Mouse (Mus musculus): Measurements from ENCODE around the gene Dcaf11. TPM values are rescaled to one million over a fixed set of nuclear protein-coding genes. Genes with fewer than 3 reads are reported as not detected.

Dcaf11 gene
- polyA plus RNA-seq, 1 experiment from 2014 or later = 90.2 TPM

DNA sequence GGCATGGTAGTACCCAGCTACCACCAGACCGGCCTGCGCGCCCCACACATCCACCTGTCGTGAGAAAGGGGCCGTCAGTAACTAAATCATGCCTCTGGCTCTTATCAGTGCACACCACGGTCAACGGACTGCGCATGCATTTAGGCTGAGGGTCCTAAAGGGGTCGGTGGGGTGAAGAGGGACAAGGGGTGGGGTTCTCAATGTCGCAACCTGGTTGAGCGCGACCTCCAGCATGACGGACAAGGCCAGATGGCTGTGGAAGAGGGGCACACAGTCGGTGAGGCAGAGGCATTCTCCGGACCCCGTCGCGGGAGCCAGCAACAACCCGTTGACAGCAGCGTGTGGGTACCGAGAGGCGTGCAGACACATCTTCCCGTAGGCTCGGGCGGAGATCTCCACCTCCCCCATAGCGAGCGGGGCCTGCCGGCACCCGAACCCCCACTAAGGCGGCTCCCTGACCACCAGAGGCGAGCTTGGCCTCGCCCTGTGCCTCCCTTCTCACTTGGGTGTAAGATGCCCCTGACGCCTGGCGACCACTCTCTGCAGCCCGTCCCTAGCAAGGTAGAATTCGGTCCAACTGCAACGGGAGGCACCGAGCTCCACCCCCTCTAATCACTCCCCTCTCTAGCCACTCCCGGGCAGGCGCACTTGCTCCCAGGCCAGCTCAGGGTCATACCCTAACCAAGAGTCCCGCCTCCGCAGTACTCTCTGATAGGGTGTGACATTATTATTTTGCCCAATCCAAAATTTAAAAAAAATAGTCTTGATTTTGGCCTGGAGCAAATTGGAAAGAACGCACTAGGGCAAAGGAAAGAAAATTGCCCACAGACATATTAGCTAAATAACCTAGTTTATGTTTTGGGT lies 25.1 kb downstream of the Dcaf11 start, which contains the start of gene Emc9:
TSS of gene Emc9 (minus strand) at position 601 of the 864 bp plus-strand sequence.
- Histone ChIP-seq H3K4me1 (ENCODE audit: control insufficient read depth, insufficient read depth, low read length) (peaks cover 2% of the 10 kb centered on the region; the same call in 1 of the 2 replicates), H3K36me3 (ENCODE audit: control insufficient read depth, insufficient read depth, low read length) (peaks cover 21% of the 10 kb centered on the region; the same call in 1 of the 2 replicates), H3K27me3 (ENCODE audit: control insufficient read depth, insufficient read depth, low read length) (no peaks in the 10 kb centered on the region), H3K9ac (ENCODE audit: low read depth, low read length) (peak within 1 kb of the TSS; percentile 52; the same call in 1 of the 2 replicates), H3K4me2 (replicated peaks; ENCODE audit: low read depth, low read length) (peak within 1 kb of the TSS; percentile 80), H3K9me3 (ENCODE audit: control insufficient read depth, low read length) (no peaks in the 10 kb centered on the region), H3K27ac (ENCODE audit: low read depth, low read length) (no peak within 1 kb of the TSS), H3K4me3 (ENCODE audit: low read length) (peak within 1 kb of the TSS; percentile 46)
- WGBS = 2% methylated on average over 43 of the region's 43 CpGs
- ATAC-seq (ENCODE audit: low FRiP score, low TSS enrichment) = peak; percentile 74

DNA sequence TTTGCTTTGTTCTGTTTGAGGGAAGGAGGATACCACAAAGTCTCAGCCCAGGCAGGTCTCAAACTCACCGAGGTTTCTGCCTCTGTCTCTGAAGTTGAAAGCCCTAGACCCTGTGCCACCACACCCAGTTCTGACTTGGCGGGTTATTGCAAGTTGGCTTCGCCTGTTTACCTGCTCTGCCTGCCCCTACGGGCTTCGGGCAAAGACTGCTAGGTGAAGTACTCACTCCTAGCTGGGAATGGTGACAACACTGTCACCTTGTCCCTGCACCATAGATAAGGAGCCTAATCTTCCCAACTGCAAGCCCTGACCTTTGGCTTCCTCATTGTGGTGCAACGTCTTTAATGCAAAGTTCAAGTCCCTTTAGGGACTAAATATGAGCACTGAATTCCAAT lies 25.8 kb downstream of the Dcaf11 start:
- H3K4me2 ChIP-seq (replicated peaks; ENCODE audit: low read depth, low read length) = peak overlapping the region; percentile 80; the same call in 1 of the 2 replicates
- H3K36me3 ChIP-seq (ENCODE audit: control insufficient read depth, insufficient read depth, low read length) = peaks cover 19% of the 10 kb centered on the region; the same call in 1 of the 2 replicates
- no peak overlapping the region for H3K4me3 ChIP-seq (ENCODE audit: low read length)
- H3K27ac ChIP-seq (ENCODE audit: low read depth, low read length) = no peak overlapping the region
- ATAC-seq (ENCODE audit: low FRiP score, low TSS enrichment) = no peak
- H3K27me3 ChIP-seq (ENCODE audit: control insufficient read depth, insufficient read depth, low read length) = no peaks in the 10 kb centered on the region
- peaks cover 7% of the 10 kb centered on the region; the same call in 1 of the 2 replicates for H3K4me1 ChIP-seq (ENCODE audit: control insufficient read depth, insufficient read depth, low read length)
- H3K9me3 ChIP-seq (ENCODE audit: control insufficient read depth, low read length) = no peaks in the 10 kb centered on the region
- H3K9ac ChIP-seq (ENCODE audit: low read depth, low read length) = no peak overlapping the region
- 60% methylated on average over 6 of the region's 6 CpGs for WGBS

DNA sequence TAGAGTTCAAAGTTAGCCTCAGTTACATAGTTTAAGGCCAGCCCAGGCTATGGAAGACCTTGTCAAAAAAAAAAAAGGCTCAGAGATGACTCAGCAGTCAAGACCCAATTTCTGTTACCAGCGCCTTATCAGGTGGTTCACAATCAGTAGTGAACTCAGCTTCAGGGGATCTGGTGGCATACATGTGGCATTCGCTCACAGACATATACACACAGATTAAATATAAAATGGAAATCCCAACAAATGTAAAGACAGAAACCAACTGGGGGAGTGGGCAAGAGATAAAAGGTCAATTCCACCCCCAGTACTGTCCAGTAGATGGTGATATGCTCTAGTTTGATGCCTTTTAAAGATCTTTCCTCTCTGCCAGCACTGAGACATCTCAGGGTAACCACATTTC lies 26.3 kb downstream of the Dcaf11 start:
- Histone ChIP-seq H3K4me1 (ENCODE audit: control insufficient read depth, insufficient read depth, low read length) (peaks cover 7% of the 10 kb centered on the region; the same call in 1 of the 2 replicates), H3K27ac (ENCODE audit: low read depth, low read length) (no peak overlapping the region), H3K4me2 (replicated peaks; ENCODE audit: low read depth, low read length) (no peak overlapping the region), H3K9me3 (ENCODE audit: control insufficient read depth, low read length) (no peaks in the 10 kb centered on the region), H3K9ac (ENCODE audit: low read depth, low read length) (no peak overlapping the region), H3K36me3 (ENCODE audit: control insufficient read depth, insufficient read depth, low read length) (peaks cover 14% of the 10 kb centered on the region; the same call in 1 of the 2 replicates), H3K4me3 (ENCODE audit: low read length) (no peak overlapping the region), H3K27me3 (ENCODE audit: control insufficient read depth, insufficient read depth, low read length) (no peaks in the 10 kb centered on the region)
- 90% methylated on average over 2 of the region's 2 CpGs for WGBS
- ATAC-seq (ENCODE audit: low FRiP score, low TSS enrichment) = no peak

DNA sequence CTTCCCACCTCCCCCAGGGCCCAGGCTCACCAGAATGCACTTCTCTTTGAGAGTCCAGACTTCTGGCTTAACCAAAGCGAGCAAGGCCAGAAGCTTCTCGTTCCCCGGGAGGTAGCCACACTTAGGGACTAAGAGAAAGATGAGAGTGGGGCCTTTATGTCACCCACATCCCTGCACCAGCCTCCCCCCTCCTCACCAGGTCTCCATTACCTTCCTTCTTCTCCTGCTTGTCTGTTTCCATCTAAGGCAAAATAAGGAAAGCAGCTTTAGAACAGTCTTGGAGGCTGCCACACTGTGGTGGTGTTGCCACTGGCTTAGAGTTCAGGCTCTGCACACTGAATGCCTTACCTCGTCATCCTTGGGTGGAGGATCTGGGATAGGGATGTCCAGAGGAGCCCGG lies 29.5 kb downstream of the Dcaf11 start:
- Histone ChIP-seq H3K27ac (ENCODE audit: low read depth, low read length) (no peak overlapping the region), H3K9me3 (ENCODE audit: control insufficient read depth, low read length) (no peaks in the 10 kb centered on the region), H3K9ac (ENCODE audit: low read depth, low read length) (no peak overlapping the region), H3K4me1 (ENCODE audit: control insufficient read depth, insufficient read depth, low read length) (peaks cover 17% of the 10 kb centered on the region), H3K27me3 (ENCODE audit: control insufficient read depth, insufficient read depth, low read length) (no peaks in the 10 kb centered on the region), H3K36me3 (ENCODE audit: control insufficient read depth, insufficient read depth, low read length) (peaks cover 11% of the 10 kb centered on the region), H3K4me3 (ENCODE audit: low read length) (no peak overlapping the region), H3K4me2 (replicated peaks; ENCODE audit: low read depth, low read length) (no peak overlapping the region)
- 94% methylated on average over 5 of the region's 5 CpGs for WGBS
- ATAC-seq (ENCODE audit: low FRiP score, low TSS enrichment) = no peak

DNA sequence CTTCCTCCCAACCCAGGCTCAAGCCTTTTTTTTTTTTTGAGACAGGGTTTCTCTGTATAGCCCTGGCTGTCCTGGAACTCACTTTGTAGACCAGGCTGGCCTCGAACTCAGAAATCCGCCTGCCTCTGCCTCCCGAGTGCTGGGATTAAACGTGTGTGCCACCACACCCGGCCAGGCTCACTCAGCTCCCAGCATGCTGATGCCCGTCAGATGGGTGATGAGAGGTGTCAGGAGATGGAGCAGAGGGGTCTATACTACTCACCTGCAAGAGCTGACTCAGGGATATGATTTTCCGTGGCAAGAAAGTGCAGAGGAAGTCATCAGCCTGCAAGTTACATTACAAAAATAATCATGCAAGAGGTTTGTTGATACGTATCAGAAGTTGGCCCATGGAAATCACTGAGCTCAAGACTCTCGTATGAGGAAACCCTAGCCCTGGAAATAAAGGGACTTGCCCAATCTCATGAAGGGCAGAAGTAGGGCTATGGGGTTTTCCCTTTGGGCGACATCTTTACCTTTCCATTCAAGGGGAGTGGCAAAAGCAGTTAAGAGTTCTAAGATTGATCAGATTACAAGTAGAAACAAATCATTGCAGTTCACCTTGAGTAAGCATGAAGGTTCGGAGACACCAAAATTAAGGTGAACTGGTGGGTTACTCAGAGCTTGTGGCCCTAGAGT lies 30.1 kb downstream of the Dcaf11 start:
- no peak for ATAC-seq (ENCODE audit: low FRiP score, low TSS enrichment)
- Histone ChIP-seq H3K9ac (ENCODE audit: low read depth, low read length) (peak overlapping the region; percentile 75; the same call in 1 of the 2 replicates), H3K27me3 (ENCODE audit: control insufficient read depth, insufficient read depth, low read length) (no peaks in the 10 kb centered on the region), H3K4me3 (ENCODE audit: low read length) (peak overlapping the region; percentile 96), H3K4me1 (ENCODE audit: control insufficient read depth, insufficient read depth, low read length) (peaks cover 17% of the 10 kb centered on the region), H3K36me3 (ENCODE audit: control insufficient read depth, insufficient read depth, low read length) (peaks cover 17% of the 10 kb centered on the region), H3K9me3 (ENCODE audit: control insufficient read depth, low read length) (no peaks in the 10 kb centered on the region), H3K4me2 (replicated peaks; ENCODE audit: low read depth, low read length) (peak overlapping the region; percentile 89), H3K27ac (ENCODE audit: low read depth, low read length) (peak overlapping the region; percentile 71; the same call in 1 of the 2 replicates)
- 82% methylated on average over 11 of the region's 11 CpGs for WGBS

DNA sequence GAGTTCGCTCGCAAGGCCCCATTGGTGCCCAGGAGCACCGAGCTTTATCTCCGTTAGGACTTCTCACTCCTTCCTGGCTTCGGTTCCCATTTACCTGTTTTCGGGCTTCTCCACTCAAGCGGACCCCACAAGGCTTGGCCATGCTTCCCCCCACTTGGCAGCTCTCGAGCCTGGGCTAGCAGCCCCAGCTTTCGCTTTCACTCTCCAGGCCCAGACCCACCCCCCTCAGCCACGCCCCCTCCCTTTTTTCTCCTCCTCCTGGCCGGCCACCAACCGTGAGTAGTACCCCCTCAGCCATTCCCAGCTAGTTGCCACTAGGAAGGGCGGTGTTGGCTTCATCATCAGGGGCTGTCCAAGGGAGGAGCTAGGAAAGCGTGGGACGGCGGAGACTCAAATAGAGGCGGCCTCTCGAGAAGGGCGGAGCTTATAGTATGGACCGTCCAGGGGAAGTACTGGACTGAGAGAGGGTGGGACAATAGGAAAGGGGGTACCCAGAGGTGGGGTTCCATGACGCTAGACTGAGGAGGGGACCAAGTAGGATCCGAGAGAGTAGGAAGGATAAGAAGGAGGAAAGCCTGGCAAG lies 31.0 kb downstream of the Dcaf11 start, which contains the start of gene Psme2:
TSS of gene Psme2 (minus strand) at position 366 of the 583 bp plus-strand sequence.
- ATAC-seq (ENCODE audit: low FRiP score, low TSS enrichment) = peak; percentile 97
- H3K4me2 ChIP-seq (replicated peaks; ENCODE audit: low read depth, low read length) = peak within 1 kb of the TSS; percentile 89
- peaks cover 26% of the 10 kb centered on the region for H3K36me3 ChIP-seq (ENCODE audit: control insufficient read depth, insufficient read depth, low read length)
- peaks cover 17% of the 10 kb centered on the region for H3K4me1 ChIP-seq (ENCODE audit: control insufficient read depth, insufficient read depth, low read length)
- peak within 1 kb of the TSS; percentile 95 for H3K27ac ChIP-seq (ENCODE audit: low read depth, low read length)
- no peaks in the 10 kb centered on the region for H3K9me3 ChIP-seq (ENCODE audit: control insufficient read depth, low read length)
- H3K9ac ChIP-seq (ENCODE audit: low read depth, low read length) = peak within 1 kb of the TSS; percentile 80
- peak within 1 kb of the TSS; percentile 96 for H3K4me3 ChIP-seq (ENCODE audit: low read length)
- H3K27me3 ChIP-seq (ENCODE audit: control insufficient read depth, insufficient read depth, low read length) = no peaks in the 10 kb centered on the region
- under 1% methylated on average over 22 of the region's 22 CpGs for WGBS

DNA sequence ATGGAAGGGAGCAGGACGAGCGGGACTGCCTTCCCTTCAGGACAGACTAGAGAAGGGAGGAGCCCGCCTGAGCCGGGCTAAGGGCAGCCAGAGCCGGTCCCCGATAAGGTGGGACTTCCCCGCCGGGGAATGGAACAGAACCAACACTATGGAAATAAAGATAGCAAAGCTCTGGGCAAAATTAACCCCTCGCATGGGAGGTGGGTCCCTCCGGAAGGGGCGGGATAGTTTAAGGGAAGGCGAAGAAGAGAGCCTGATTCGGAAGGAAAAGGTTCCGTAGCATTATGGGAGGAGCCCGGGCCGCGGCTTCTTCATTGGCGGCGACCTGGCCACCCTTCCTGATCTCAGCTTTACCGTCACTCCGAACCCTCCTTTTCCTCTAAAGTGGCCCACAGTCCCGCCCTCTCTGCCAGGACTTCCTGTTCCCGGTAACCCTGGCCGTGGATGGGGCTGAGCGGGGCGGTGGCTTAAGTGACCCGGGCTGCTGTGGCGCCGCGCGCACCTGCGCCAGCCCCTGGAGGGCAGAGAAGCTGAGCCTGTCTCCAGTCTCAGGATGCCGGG lies 31.6 kb downstream of the Dcaf11 start, which contains the start of gene Rnf31:
TSS of gene Rnf31 (plus strand) at position 378 of the 561 bp plus-strand sequence.
- Histone ChIP-seq H3K4me2 (replicated peaks; ENCODE audit: low read depth, low read length) (peak within 1 kb of the TSS; percentile 89), H3K9me3 (ENCODE audit: control insufficient read depth, low read length) (no peaks in the 10 kb centered on the region), H3K27me3 (ENCODE audit: control insufficient read depth, insufficient read depth, low read length) (no peaks in the 10 kb centered on the region), H3K4me1 (ENCODE audit: control insufficient read depth, insufficient read depth, low read length) (peaks cover 17% of the 10 kb centered on the region), H3K36me3 (ENCODE audit: control insufficient read depth, insufficient read depth, low read length) (peaks cover 32% of the 10 kb centered on the region), H3K4me3 (ENCODE audit: low read length) (peak within 1 kb of the TSS; percentile 96), H3K9ac (ENCODE audit: low read depth, low read length) (peak within 1 kb of the TSS; percentile 80), H3K27ac (ENCODE audit: low read depth, low read length) (peak within 1 kb of the TSS; percentile 95)
- ATAC-seq (ENCODE audit: low FRiP score, low TSS enrichment) = peak; percentile 90
- under 1% methylated on average over 33 of the region's 33 CpGs for WGBS

DNA sequence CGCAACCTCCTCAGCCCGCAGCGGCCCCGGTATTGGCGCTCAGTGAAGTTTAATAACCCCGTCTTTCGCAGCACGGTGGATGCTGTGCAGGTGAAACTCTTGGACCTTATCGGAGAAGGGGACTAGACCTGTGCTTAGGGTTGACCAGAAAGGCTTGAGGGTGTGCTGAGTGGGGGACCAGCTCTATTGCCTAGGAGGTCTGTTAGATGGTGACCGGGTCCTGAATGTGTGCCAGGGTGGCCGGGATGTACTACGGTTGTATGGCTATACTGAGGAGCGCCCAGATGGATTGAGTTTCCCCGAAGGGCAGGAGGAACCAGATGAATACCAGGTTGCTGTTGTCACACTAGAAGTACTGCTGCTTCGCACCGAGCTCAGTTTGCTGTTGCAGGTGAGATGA lies 32.4 kb downstream of the Dcaf11 start:
- peak overlapping the region; percentile 95; the same call in 1 of the 2 replicates for H3K27ac ChIP-seq (ENCODE audit: low read depth, low read length)
- H3K4me3 ChIP-seq (ENCODE audit: low read length) = peak overlapping the region; percentile 96
- H3K36me3 ChIP-seq (ENCODE audit: control insufficient read depth, insufficient read depth, low read length) = peaks cover 37% of the 10 kb centered on the region
- WGBS = 3% methylated on average over 16 of the region's 16 CpGs
- no peak for ATAC-seq (ENCODE audit: low FRiP score, low TSS enrichment)
- no peaks in the 10 kb centered on the region for H3K27me3 ChIP-seq (ENCODE audit: control insufficient read depth, insufficient read depth, low read length)
- no peaks in the 10 kb centered on the region for H3K9me3 ChIP-seq (ENCODE audit: control insufficient read depth, low read length)
- H3K4me2 ChIP-seq (replicated peaks; ENCODE audit: low read depth, low read length) = peak overlapping the region; percentile 89
- H3K4me1 ChIP-seq (ENCODE audit: control insufficient read depth, insufficient read depth, low read length) = peaks cover 17% of the 10 kb centered on the region
- peak overlapping the region; percentile 80 for H3K9ac ChIP-seq (ENCODE audit: low read depth, low read length)

All from kidney, embryonic 14.5 days (tissue).